Mouse (Mus musculus) liver, embryonic 14.5 days (tissue): ENCODE data around the gene Zfc3h1. TPM values are rescaled to one million over a fixed set of nuclear protein-coding genes. Genes with fewer than 3 reads are reported as not detected.

ENCODE experiments used
- ATAC-seq: fragments of 200-750 bp; cut with Nextera tagmentation; 2 replicates; pipeline ENCODE4 v1.8.0; 2017; ENCODE audit warnings: moderate number of reproducible peaks, mild to moderate bottlenecking, moderate library complexity; ENCODE audit not compliant: insufficient read depth
- DNase-seq, 3 experiments: peaks; one replicate each; pipeline ENCODE4 v3.0.0-alpha.2; 2012 to 2013; ENCODE audit warnings: low read depth in 3 of 3, low spot score in 3 of 3
- H3K27ac ChIP-seq: fragments of 300-500 bp; sonication (generic); 2 replicates; pipeline ENCODE4 v1.5.1; 2014; ENCODE audit warnings: moderate library complexity, mild to moderate bottlenecking, control low read depth, inconsistent platforms
- H3K27me3 ChIP-seq: fragments of 300-500 bp; sonication (generic); 2 replicates; pipeline ENCODE4 v1.6.1; 2014; ENCODE audit warnings: mild to moderate bottlenecking, low read length, moderate library complexity; ENCODE audit not compliant: control insufficient read depth, insufficient read depth
- H3K36me3 ChIP-seq: fragments of 300-500 bp; sonication (generic); replicated peaks from 2 replicates; pipeline ENCODE4 v1.6.1; 2014; ENCODE audit warnings: low read depth; ENCODE audit not compliant: control insufficient read depth, insufficient read depth
- H3K4me1 ChIP-seq, 2 experiments: fragments of 200-500 bp in 1 of 2; fragments of 300-500 bp in 1 of 2; sonication (generic) in 1 of 2; replicated peaks; 2 replicates each; pipeline ENCODE4 v1.6.1; 2012 to 2014; ENCODE audit warnings: antibody characterized with exemption in 1 of 2, inconsistent platforms in 1 of 2, low read length in 1 of 2; ENCODE audit not compliant: control insufficient read depth in 2 of 2, insufficient read depth in 2 of 2
- H3K4me2 ChIP-seq: fragments of 300-500 bp; sonication (generic); 2 replicates; pipeline ENCODE4 v1.6.1; 2014; ENCODE audit warnings: low read depth, mild to moderate bottlenecking, control low read depth, moderate library complexity
- H3K4me3 ChIP-seq, 2 experiments: fragments of 200-500 bp in 1 of 2; fragments of 300-500 bp in 1 of 2; sonication (generic) in 1 of 2; 2 replicates each; pipeline ENCODE4 v1.5.1; 2012 to 2014; ENCODE audit warnings: low read depth in 2 of 2, low read length in 2 of 2, mild to moderate bottlenecking in 2 of 2, control low read depth in 1 of 2, inconsistent platforms in 1 of 2, moderate library complexity in 1 of 2; ENCODE audit not compliant: insufficient read depth in 1 of 2
- H3K9ac ChIP-seq: fragments of 300-500 bp; sonication (generic); replicated peaks from 2 replicates; pipeline ENCODE4 v1.6.1; 2014; ENCODE audit warnings: mild to moderate bottlenecking, control low read depth, moderate library complexity
- H3K9me3 ChIP-seq: fragments of 300-500 bp; sonication (generic); 2 replicates; pipeline ENCODE4 v1.6.1; 2016; ENCODE audit warnings: low read length, mixed read lengths; ENCODE audit not compliant: control insufficient read depth
- CTCF ChIP-seq: IDR thresholded peaks from 2 replicates; pipeline ENCODE4 v1.5.1; 2016; ENCODE audit warnings: antibody characterized with exemption, low read depth, control low read depth
- EP300 ChIP-seq: IDR thresholded peaks from 2 replicates; pipeline ENCODE4 v1.6.1; 2016; ENCODE audit warnings: antibody characterized with exemption, low read depth
- WGBS: fragments of 180-500 bp; shearing (Covaris S2); extraction: QIAGEN DNeasy Blood & Tissue Kit; methylation state at CpG from one replicate; pipeline ENCODE4 v1.1.7; 2014; ENCODE audit not compliant: insufficient replicate concordance; 5-methylcytosine and 5-hydroxymethylcytosine counted together
- polyA plus RNA-seq, 2 experiments: library from polyadenylated mRNA; depleted of rRNA in 1 of 2; stranded (reverse) in 1 of 2; unstranded in 1 of 2; fragments of >200 nt; fragmentation: Nextera tagmentation in 1 of 2; extraction: Ambion mirVana in 1 of 2; gene quantifications; 2 replicates each; pipeline versions ENCODE4 v1.2.1 to v1.2.3; 2012 to 2014

The Zfc3h1 gene
- polyA plus RNA-seq, 2 experiments = 7.6 to 34.5 TPM

- Histone ChIP-seq H3K9ac (no peak overlapping the region), H3K27ac (no peak overlapping the region), H3K4me3 (no peak overlapping the region), H3K4me1 (no peaks in the 10 kb centered on the region), H3K9me3 (no peaks in the 10 kb centered on the region), H3K27me3 (no peaks in the 10 kb centered on the region), H3K36me3 (no peaks in the 10 kb centered on the region), H3K4me2 (no peak overlapping the region)
- no peak for ATAC-seq
- 56% methylated on average over 7 of the region's 7 CpGs for WGBS
- TF ChIP-seq EP300 = no peak
- no peak for TF ChIP-seq CTCF
- DNase-seq = no peak
Observed at GRCm38 (mm10) chr10:115468632-115469031, 83.9 kb downstream of the Zfc3h1 start.

GRCm38 (mm10) chr10:115469040-115469439 is 84.3 kb downstream of the Zfc3h1 start:
- H3K4me2 ChIP-seq = no peak overlapping the region
- no peaks in the 10 kb centered on the region for H3K36me3 ChIP-seq
- DNase-seq = no peak
- H3K27ac ChIP-seq = no peak overlapping the region
- ATAC-seq = no peak
- H3K9ac ChIP-seq = no peak overlapping the region
- H3K27me3 ChIP-seq = no peaks in the 10 kb centered on the region
- no peaks in the 10 kb centered on the region for H3K4me1 ChIP-seq
- no peak for TF ChIP-seq EP300
- no peak for TF ChIP-seq CTCF
- no peaks in the 10 kb centered on the region for H3K9me3 ChIP-seq
- H3K4me3 ChIP-seq = no peak overlapping the region
- WGBS = 34% methylated on average over 7 of the region's 7 CpGs

- DNase-seq = no peak
- H3K27me3 ChIP-seq = no peaks in the 10 kb centered on the region
- no peak overlapping the region for H3K4me3 ChIP-seq
- ATAC-seq = no peak
- H3K36me3 ChIP-seq = no peaks in the 10 kb centered on the region
- H3K27ac ChIP-seq = no peak overlapping the region
- H3K4me1 ChIP-seq = no peaks in the 10 kb centered on the region
- no peak overlapping the region for H3K9ac ChIP-seq
- WGBS = 47% methylated on average over 17 of the region's 17 CpGs
- no peaks in the 10 kb centered on the region for H3K9me3 ChIP-seq
- 0 out of 2 replicates have a peak overlapping the region, but pooled peaks have one; percentile 17 for H3K4me2 ChIP-seq
- TF ChIP-seq CTCF (no peak), EP300 (no peak)
Observed at GRCm38 (mm10) chr10:115470621-115471334, 86.0 kb downstream of the Zfc3h1 start.

GRCm38 (mm10) chr10:115473213-115473961 is 88.6 kb downstream of the Zfc3h1 start:
- Histone ChIP-seq H3K4me1 (0 out of 4 replicates have a peak, but pooled peaks cover 0 to 2% of the 10 kb centered on the region in 2 experiments), H3K9me3 (no peaks in the 10 kb centered on the region), H3K36me3 (no peaks in the 10 kb centered on the region), H3K27ac (no peak overlapping the region), H3K4me2 (no peak overlapping the region), H3K4me3 (no peak overlapping the region), H3K9ac (no peak overlapping the region), H3K27me3 (no peaks in the 10 kb centered on the region)
- ATAC-seq (no peak), DNase-seq (no peak)
- 62% methylated on average over 6 of the region's 6 CpGs for WGBS
- TF ChIP-seq CTCF (no peak), EP300 (no peak)

- Histone ChIP-seq H3K9ac (no peak overlapping the region), H3K27me3 (no peaks in the 10 kb centered on the region), H3K9me3 (no peaks in the 10 kb centered on the region), H3K27ac (no peak overlapping the region), H3K36me3 (no peaks in the 10 kb centered on the region), H3K4me3 (no peak overlapping the region), H3K4me2 (no peak overlapping the region), H3K4me1 (0 out of 4 replicates have a peak, but pooled peaks cover 0 to 3% of the 10 kb centered on the region in 2 experiments)
- ATAC-seq (no peak), DNase-seq (no peak)
- WGBS = 56% methylated on average over 7 of the region's 7 CpGs
- TF ChIP-seq CTCF = no peak
Observed at GRCm38 (mm10) chr10:115475000-115475550, 90.3 kb downstream of the Zfc3h1 start.
